Mouse (Mus musculus) small intestine, adult 2 months (tissue): ENCODE data around the gene Lama5.

ENCODE experiments used
- CTCF ChIP-seq: fragments of 200-500 bp; IDR thresholded peaks from 2 replicates; pipeline ENCODE4 v1.5.1; 2012; ENCODE audit warnings: low read depth, mild to moderate bottlenecking, control low read depth, inconsistent platforms, low read length, moderate library complexity, mixed read lengths; ENCODE audit not compliant: insufficient replicate concordance, insufficient read length; ENCODE audit errors: extremely low read depth
- POLR2A ChIP-seq: fragments of 200-500 bp; IDR thresholded peaks from 2 replicates; pipeline ENCODE4 v1.6.1; 2012; ENCODE audit warnings: low read depth, mild to moderate bottlenecking, control low read depth, inconsistent platforms, low read length, moderate library complexity

DNA sequence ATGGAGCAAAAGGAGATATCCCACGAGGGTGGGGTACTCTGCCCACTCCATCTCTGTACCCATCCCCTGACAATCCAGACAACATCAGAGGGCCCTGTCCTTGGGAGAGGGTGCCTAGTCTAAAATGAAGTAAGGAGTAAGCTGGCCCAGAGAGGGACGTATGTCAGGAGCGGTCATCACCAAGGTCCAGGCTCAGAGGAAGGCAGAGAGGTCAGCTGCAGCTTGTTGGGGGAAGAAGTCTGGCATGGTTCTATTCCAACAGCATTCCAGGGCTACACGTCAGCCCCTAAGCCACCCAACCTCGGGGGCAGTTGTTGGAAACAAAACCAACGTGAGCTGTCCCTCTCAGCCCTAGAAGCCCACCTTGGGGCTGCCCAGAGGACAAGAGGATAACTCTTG lies 2.4 kb upstream of the Lama5 start:
- TF ChIP-seq CTCF (no peak), POLR2A (no peak)
